Mouse (Mus musculus): Measurements from ENCODE around the gene Sipa1l2. TPM values are rescaled to one million over a fixed set of nuclear protein-coding genes. Genes with fewer than 3 reads are reported as not detected.

Gene Sipa1l2
- polyA plus RNA-seq, 1 experiment from 2014 or later = 25.3 TPM

DNA sequence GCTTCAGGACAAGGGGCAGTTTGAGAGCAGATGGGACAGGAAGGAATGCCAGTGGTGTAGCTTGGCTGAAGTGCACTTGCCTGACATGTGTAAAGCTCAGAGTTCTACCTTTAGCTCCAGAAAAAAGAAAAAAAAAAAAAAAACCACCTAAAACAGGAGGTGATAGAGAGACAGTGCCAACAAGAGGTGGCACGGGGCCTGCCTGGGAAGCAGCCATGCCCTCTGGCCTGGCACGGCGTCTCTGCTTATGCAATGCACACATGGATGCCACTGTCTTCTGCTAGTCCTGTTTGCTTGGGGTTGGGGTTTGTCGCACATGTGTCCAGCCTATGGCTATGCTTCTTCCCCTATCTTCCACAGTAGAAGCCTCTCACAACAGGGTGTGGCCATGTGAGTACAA lies 2.6 kb upstream of the Sipa1l2 start:
- ATAC-seq (ENCODE audit: low FRiP score, low read depth) = no peak
- no peaks in the 10 kb centered on the region for H3K36me3 ChIP-seq
- H3K27me3 ChIP-seq = 0 out of 2 replicates have a peak, but pooled peaks cover 3% of the 10 kb centered on the region
- H3K9me3 ChIP-seq = no peaks in the 10 kb centered on the region
- H3K4me2 ChIP-seq = no peak overlapping the region
- H3K4me3 ChIP-seq = no peak overlapping the region
- H3K9ac ChIP-seq = no peak overlapping the region
- WGBS = 91% methylated on average over 4 of the region's 4 CpGs
- no peak overlapping the region for H3K27ac ChIP-seq (replicated peaks)
- peaks cover 18% of the 10 kb centered on the region for H3K4me1 ChIP-seq (replicated peaks)

DNA sequence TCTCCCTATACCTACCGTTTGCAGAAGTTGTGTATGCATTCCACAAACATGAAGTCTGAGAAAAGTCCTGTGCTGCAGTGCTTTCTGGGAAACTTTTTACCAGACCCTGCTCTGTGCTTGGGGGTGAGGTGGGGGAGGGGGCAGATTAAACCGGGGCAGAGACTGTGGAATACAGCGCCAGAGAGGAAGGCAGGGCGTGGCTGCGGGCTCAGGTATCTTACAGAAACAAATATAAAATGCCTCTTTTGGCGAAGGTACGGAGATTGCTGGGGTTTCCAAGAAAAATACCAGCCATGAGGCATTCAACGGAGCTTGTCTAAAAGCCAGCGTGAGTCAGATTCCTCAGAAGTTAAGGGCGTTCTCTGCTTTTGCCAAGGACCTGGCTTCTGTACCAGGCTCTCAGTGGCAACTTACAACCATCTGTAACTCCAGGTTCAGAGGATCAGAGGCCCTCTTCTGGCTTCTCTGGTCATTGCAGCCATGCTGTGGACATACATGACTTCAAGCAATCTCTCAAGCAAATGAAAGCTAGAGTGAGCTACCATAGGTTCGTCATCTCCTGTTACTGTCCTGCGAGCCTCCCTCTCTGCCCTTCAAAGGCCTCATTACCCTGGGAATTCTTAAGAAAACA lies 1.3 kb upstream of the Sipa1l2 start:
- Histone ChIP-seq H3K36me3 (no peaks in the 10 kb centered on the region), H3K9me3 (no peaks in the 10 kb centered on the region), H3K4me3 (no peak overlapping the region), H3K9ac (no peak overlapping the region), H3K4me1 (replicated peaks) (peaks cover 31% of the 10 kb centered on the region), H3K27ac (replicated peaks) (no peak overlapping the region), H3K27me3 (0 out of 2 replicates have a peak, but pooled peaks cover 3% of the 10 kb centered on the region), H3K4me2 (no peak overlapping the region)
- WGBS = 72% methylated on average over 12 of the region's 12 CpGs
- no peak for ATAC-seq (ENCODE audit: low FRiP score, low read depth)

DNA sequence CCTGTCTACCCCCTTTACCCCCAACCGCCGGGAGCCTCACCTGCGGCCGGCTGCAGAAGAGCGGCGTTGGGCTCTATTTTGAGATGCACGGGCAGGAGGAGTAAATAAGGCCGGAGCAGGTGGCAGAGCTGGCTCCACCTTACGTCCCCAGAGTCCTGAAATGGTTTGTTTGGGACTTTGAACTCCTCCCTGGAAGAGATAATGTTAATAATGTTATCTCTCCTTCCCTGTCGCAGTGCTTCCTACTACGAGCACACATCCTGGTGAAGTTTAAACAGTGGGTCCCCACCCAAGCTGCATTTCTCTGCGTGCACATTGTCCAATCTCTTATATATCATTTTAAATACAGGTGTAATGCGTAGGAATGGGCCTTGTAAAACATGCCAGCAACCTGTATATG lies 781 bp upstream of the Sipa1l2 start:
- Histone ChIP-seq H3K9ac (peak overlapping the region; percentile 54), H3K27me3 (0 out of 2 replicates have a peak, but pooled peaks cover 3% of the 10 kb centered on the region), H3K9me3 (no peaks in the 10 kb centered on the region), H3K4me2 (peak overlapping the region; percentile 94), H3K27ac (replicated peaks) (peak overlapping the region; percentile 66), H3K4me3 (peak overlapping the region; percentile 89), H3K4me1 (replicated peaks) (peaks cover 36% of the 10 kb centered on the region), H3K36me3 (no peaks in the 10 kb centered on the region)
- ATAC-seq (ENCODE audit: low FRiP score, low read depth) = no peak
- 13% methylated on average over 13 of the region's 13 CpGs for WGBS

DNA sequence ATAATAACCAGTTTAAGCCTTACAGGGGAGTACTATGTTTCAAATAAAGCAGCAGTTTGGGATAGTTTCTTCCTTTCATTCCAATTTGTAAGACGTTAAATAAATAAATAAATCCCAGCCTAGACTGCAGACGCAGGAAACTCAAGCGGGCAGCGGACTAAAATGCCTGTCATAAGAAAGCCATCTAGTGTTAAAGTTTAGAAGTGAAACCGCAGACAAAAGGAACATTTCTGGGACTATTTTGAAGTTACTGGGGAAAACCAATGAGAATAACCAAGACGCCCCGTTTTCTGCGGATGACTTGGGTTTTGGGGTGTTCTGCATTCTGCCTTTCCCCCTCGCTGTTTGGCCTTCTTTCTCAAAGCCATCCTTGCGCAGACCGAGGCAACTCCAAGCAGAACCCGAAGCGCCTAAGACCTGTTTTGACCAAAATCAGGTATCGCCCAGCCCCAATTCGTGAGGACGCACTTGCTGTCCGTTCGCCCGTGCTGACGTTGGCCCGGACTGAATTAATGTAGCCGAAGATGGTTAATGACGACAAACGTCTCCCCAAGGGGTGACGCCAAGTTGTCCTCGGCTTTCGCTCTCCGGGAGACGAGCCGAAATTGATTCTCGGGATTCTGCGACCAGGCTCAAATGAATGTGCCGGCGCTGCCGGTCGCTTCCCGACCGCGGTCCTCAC lies 616 bp downstream of the Sipa1l2 start:
- peaks cover 36% of the 10 kb centered on the region for H3K4me1 ChIP-seq (replicated peaks)
- under 1% methylated on average over 39 of the region's 39 CpGs for WGBS
- peak; percentile 6; the same call in 1 of the 2 replicates for ATAC-seq (ENCODE audit: low FRiP score, low read depth)
- 0 out of 2 replicates have a peak, but pooled peaks cover 3% of the 10 kb centered on the region for H3K27me3 ChIP-seq
- no peaks in the 10 kb centered on the region for H3K9me3 ChIP-seq
- peak overlapping the region; percentile 89 for H3K4me3 ChIP-seq
- peak overlapping the region; percentile 94 for H3K4me2 ChIP-seq
- H3K27ac ChIP-seq (replicated peaks) = peak overlapping the region; percentile 80
- H3K9ac ChIP-seq = peak overlapping the region; percentile 81
- no peaks in the 10 kb centered on the region for H3K36me3 ChIP-seq

DNA sequence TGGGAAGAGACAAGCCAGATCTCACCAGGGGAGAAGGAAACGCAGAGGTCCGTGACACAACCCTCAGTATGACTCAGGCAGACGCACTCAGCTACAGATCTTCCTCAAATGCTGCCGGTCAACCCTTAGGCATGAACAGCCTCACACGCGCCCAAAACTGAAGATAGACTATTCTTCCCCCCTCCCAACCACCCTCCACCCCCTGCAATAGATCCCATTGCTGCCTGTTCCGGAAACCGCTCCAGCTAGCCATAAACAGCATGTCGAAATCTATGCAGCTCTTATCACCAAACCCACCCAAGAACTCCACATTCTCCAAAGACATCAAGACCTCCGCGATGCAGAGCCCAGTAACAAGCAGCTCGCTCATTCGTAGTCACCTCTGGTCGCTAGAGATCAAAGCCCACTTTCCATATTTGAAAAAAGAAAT lies 1.2 kb downstream of the Sipa1l2 start:
- peaks cover 36% of the 10 kb centered on the region for H3K4me1 ChIP-seq (replicated peaks)
- ATAC-seq (ENCODE audit: low FRiP score, low read depth) = no peak
- H3K9me3 ChIP-seq = no peaks in the 10 kb centered on the region
- H3K27ac ChIP-seq (replicated peaks) = peak overlapping the region; percentile 54
- 1% methylated on average over 14 of the region's 14 CpGs for WGBS
- no peaks in the 10 kb centered on the region for H3K36me3 ChIP-seq
- H3K4me3 ChIP-seq = peak overlapping the region; percentile 89
- H3K9ac ChIP-seq = peak overlapping the region; percentile 81
- peak overlapping the region; percentile 94 for H3K4me2 ChIP-seq
- H3K27me3 ChIP-seq = 0 out of 2 replicates have a peak, but pooled peaks cover 3% of the 10 kb centered on the region

DNA sequence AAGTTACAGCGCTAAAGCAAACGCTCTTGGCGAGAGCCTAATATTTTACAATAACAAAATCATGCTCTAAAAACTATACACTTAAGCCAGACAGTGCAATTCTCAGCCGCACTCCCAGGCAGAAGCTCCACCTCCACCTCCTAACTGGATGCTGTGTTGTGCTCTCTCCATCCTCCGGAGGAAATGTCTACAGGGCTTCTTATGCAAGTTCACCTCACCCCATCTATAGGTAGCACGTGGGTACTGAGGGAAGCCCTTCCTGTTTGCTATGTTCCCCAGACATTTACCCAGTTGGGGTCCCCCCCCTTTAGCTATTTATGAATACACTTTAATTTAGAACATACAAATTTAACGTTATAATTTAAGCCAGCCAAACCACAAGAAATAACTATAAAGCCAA lies 2.0 kb downstream of the Sipa1l2 start:
- peak overlapping the region; percentile 89 for H3K4me3 ChIP-seq
- H3K4me2 ChIP-seq = peak overlapping the region; percentile 94
- no peak overlapping the region for H3K27ac ChIP-seq (replicated peaks)
- H3K9ac ChIP-seq = no peak overlapping the region
- H3K9me3 ChIP-seq = no peaks in the 10 kb centered on the region
- H3K27me3 ChIP-seq = 0 out of 2 replicates have a peak, but pooled peaks cover 3% of the 10 kb centered on the region
- no peak for ATAC-seq (ENCODE audit: low FRiP score, low read depth)
- WGBS = 56% methylated on average over 7 of the region's 7 CpGs
- H3K4me1 ChIP-seq (replicated peaks) = peaks cover 42% of the 10 kb centered on the region
- no peaks in the 10 kb centered on the region for H3K36me3 ChIP-seq

DNA sequence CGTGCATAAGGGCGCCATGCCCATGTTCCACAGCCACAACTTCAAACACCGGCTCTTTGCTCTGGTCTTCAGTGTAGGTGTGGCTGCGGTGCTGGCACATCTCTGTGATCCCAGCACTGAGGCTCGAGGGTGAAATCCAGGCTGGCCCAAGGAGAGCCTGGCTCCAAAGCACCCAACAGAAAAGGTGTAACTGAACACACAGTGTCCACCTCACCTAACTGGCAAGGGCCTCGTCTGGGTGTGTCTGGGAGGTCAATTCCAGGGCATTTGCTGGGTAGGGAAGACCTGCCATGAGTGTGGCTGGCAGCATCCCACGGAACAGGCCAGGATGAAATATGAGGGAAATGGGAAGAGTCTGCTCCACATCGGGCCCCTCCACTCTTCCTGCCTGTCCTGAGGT lies 6.7 kb downstream of the Sipa1l2 start:
- no peaks in the 10 kb centered on the region for H3K36me3 ChIP-seq
- 89% methylated on average over 8 of the region's 8 CpGs for WGBS
- H3K4me1 ChIP-seq (replicated peaks) = peaks cover 74% of the 10 kb centered on the region
- no peak overlapping the region for H3K4me2 ChIP-seq
- no peak overlapping the region for H3K9ac ChIP-seq
- no peak overlapping the region for H3K4me3 ChIP-seq
- no peaks in the 10 kb centered on the region for H3K9me3 ChIP-seq
- no peak overlapping the region for H3K27ac ChIP-seq (replicated peaks)
- ATAC-seq (ENCODE audit: low FRiP score, low read depth) = no peak
- no peaks in the 10 kb centered on the region for H3K27me3 ChIP-seq

DNA sequence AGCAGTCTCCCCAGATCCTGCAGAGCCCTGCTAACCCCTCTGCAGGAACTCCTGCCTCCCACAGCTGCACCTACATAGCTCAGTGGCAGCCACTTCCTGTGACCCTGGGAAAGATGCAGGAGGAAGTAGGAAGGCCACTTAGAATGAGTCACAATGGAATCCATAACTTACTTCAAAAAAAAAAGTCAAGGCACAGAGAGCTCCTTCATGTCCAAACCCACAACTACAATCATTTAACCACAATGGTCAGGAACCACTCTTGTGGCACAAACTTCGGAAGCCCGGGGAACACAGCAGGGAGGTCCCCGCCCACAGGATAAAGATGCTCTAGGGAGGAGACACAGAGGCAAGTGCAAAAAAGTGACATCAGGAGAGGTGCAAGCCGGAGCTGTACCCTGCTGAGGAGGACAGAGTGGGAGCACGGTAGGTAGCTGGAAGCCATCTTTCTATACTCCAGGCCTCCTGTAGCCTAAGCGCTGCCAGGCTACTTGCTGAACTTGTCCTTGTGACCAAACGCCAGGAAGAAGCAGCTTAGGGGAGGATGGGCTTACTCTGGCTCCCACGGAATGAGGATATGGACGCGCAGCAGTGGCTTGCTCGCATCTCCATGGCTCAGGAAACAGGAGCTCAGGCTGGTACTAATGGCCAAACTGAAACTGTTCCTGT lies 8.7 kb downstream of the Sipa1l2 start:
- Histone ChIP-seq H3K9me3 (no peaks in the 10 kb centered on the region), H3K27me3 (no peaks in the 10 kb centered on the region), H3K9ac (no peak overlapping the region), H3K4me2 (no peak overlapping the region), H3K4me3 (no peak overlapping the region), H3K36me3 (no peaks in the 10 kb centered on the region), H3K27ac (replicated peaks) (no peak overlapping the region), H3K4me1 (replicated peaks) (peaks cover 74% of the 10 kb centered on the region)
- WGBS = 61% methylated on average over 11 of the region's 11 CpGs
- no peak for ATAC-seq (ENCODE audit: low FRiP score, low read depth)

DNA sequence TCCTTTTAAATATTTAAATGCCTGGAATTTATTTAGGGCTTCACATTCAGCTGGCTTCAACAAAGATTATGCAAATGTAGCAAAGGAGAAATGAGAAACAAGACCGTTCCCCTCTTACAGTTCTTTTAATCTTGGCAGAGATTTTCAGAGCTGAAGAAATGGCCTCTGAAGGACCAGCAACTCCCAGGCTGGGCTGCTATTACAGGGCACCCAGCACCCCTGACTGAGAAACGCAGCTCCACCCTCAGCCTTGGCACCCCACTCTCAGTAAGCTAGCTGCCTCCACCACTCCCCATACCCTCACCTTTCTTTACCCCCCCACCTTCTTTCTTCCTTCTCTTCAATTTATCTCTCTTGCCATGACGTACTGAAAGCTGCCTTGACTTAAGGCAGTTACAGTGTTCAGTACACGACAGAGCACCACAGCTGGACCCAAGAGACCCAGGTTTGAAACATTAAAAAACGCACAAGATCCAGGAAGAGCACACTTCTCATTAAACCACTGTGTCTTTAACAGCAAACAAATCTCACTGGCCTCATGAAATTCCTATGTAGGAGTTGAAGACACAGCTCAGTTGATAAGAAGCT lies 10.4 kb downstream of the Sipa1l2 start:
- no peaks in the 10 kb centered on the region for H3K27me3 ChIP-seq
- H3K9ac ChIP-seq = peak overlapping the region; percentile 35; the same call in 1 of the 2 replicates
- peaks cover 70% of the 10 kb centered on the region for H3K4me1 ChIP-seq (replicated peaks)
- H3K4me3 ChIP-seq = 0 out of 2 replicates have a peak overlapping the region, but pooled peaks have one; percentile 1
- peak overlapping the region; percentile 47 for H3K4me2 ChIP-seq
- H3K27ac ChIP-seq (replicated peaks) = peak overlapping the region; percentile 82
- H3K36me3 ChIP-seq = no peaks in the 10 kb centered on the region
- H3K9me3 ChIP-seq = no peaks in the 10 kb centered on the region
- 25% methylated on average over 5 of the region's 5 CpGs for WGBS
- ATAC-seq (ENCODE audit: low FRiP score, low read depth) = 0 out of 2 replicates have a peak, but pooled peaks have one; percentile 24

DNA sequence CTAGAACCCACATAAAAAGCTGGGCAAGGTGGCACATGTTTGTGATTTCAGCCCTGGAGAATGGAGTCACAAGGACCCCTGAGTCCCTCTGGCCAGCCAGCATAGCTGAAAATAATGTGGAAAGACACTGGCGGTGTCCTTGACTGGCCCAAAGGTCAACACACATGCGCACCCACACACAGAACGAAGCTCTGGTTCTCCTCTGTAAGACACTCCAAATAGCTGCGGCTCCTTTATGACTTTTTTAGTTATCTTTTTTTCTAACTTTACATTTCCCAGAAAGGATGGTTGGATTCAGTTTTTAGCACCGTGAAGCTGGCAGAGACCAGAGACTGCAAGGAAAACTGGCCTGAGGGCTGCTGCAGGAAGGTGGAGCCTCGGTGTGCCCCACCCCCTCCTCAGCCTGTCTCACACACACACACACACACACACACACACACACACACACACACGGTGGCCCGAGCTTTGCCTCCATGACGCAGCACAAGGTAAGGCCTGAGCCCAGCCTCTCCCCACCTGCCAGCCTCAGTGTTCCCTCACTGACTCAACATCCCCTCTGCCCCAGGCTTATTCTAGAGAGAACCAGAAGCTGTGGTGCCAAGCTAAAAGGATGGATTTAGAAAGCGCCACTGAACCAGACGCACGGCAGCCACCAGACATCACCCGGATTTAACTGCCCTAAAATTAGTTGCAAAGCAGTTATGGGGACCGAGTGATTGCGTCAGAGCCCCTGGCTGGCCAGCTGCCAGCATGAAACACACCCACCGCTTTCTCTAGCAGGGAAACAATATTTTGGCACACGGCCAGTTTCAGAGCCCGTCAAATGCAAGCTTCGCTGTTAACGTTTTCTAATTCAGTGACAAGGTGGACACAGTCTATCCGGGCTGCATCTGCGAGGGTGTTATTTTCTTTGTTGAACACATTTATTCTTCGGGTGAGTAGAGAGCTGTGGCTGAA lies 11.2 kb downstream of the Sipa1l2 start:
- peak overlapping the region; percentile 1; the same call in 1 of the 2 replicates for H3K4me3 ChIP-seq
- peak; percentile 55 for ATAC-seq (ENCODE audit: low FRiP score, low read depth)
- 21% methylated on average over 23 of the region's 23 CpGs for WGBS
- H3K36me3 ChIP-seq = no peaks in the 10 kb centered on the region
- peak overlapping the region; percentile 47 for H3K4me2 ChIP-seq
- H3K27me3 ChIP-seq = no peaks in the 10 kb centered on the region
- H3K27ac ChIP-seq (replicated peaks) = peak overlapping the region; percentile 82
- H3K4me1 ChIP-seq (replicated peaks) = peaks cover 70% of the 10 kb centered on the region
- no peaks in the 10 kb centered on the region for H3K9me3 ChIP-seq
- H3K9ac ChIP-seq = peak overlapping the region; percentile 35; the same call in 1 of the 2 replicates

Data from hindbrain, embryonic 15.5 days (tissue).